Mouse (Mus musculus): ENCODE data around the gene Camk2b. TPM values are rescaled to one million over a fixed set of nuclear protein-coding genes. Genes with fewer than 3 reads are reported as not detected.
"Not testable (repeated sequence)": the region's sequence is repeated elsewhere in the genome, so short reads cannot be mapped to it uniquely, and the experiment has no call there.

Gene Camk2b
- 1.6 and 1.7 TPM in 2 replicates for polyA plus RNA-seq (2015; fragmentation: Nextera tagmentation; extraction: Ambion mirVana)

GRCm38 (mm10) chr11:6066176-6066575 is at the start of gene Camk2b:
TSS of gene Camk2b (minus strand) at chr11:6066362.
- H3K27ac ChIP-seq: no peak within 1 kb of the TSS

GRCm38 (mm10) chr11:6111734-6112484 is 45.7 kb upstream of the Camk2b start:
- H3K27ac ChIP-seq: no peak overlapping the region
- H3K27me3 ChIP-seq: no peaks in the 10 kb centered on the region
- no peak overlapping the region for H3K4me2 ChIP-seq (replicated peaks)
- WGBS: 91% methylated on average over 5 of the region's 5 CpGs
- peaks cover 78% of the 10 kb centered on the region for H3K36me3 ChIP-seq
- H3K9ac ChIP-seq: no peak overlapping the region
- no peak overlapping the region for H3K4me3 ChIP-seq
- no peaks in the 10 kb centered on the region for H3K9me3 ChIP-seq
- no peak for ATAC-seq (ENCODE audit: low FRiP score, low read depth)
- H3K4me1 ChIP-seq: no peaks in the 10 kb centered on the region

More at GRCm38 (mm10) chr11:6066176-6066575, at the start of gene Camk2b:
- no peak for ATAC-seq (ENCODE audit: low FRiP score, low read depth)
- H3K36me3 ChIP-seq: no peaks in the 10 kb centered on the region
- no peaks in the 10 kb centered on the region for H3K9me3 ChIP-seq
- peak within 1 kb of the TSS; percentile 95 for H3K4me2 ChIP-seq (replicated peaks)
- peak within 1 kb of the TSS; percentile 56 for H3K9ac ChIP-seq
- WGBS: 17% methylated on average over 6 of the region's 6 CpGs
- peak within 1 kb of the TSS; percentile 60 for H3K4me3 ChIP-seq
- peaks cover 26% of the 10 kb centered on the region for H3K4me1 ChIP-seq
- peaks cover 100% of the 10 kb centered on the region for H3K27me3 ChIP-seq

- no peak overlapping the region for H3K27ac ChIP-seq
- no peak overlapping the region for H3K4me2 ChIP-seq (replicated peaks)
- no peak overlapping the region for H3K9ac ChIP-seq
- no peaks in the 10 kb centered on the region for H3K4me1 ChIP-seq
- H3K36me3 ChIP-seq: peaks cover 84% of the 10 kb centered on the region
- ATAC-seq (ENCODE audit: low FRiP score, low read depth): no peak
- H3K4me3 ChIP-seq: no peak overlapping the region
- H3K9me3 ChIP-seq: no peaks in the 10 kb centered on the region
- H3K27me3 ChIP-seq: no peaks in the 10 kb centered on the region
These were observed 43.8 kb upstream of the Camk2b start for GRCm38 (mm10) chr11:6109990-6110389.

GRCm38 (mm10) chr11:6108296-6108695 is 42.1 kb upstream of the Camk2b start:
- H3K9ac ChIP-seq: no peak overlapping the region
- no peak for ATAC-seq (ENCODE audit: low FRiP score, low read depth)
- no peaks in the 10 kb centered on the region for H3K4me1 ChIP-seq
- WGBS: 94% methylated on average over 5 of the region's 5 CpGs
- H3K4me3 ChIP-seq: no peak overlapping the region
- H3K36me3 ChIP-seq: peaks cover 82% of the 10 kb centered on the region
- H3K27me3 ChIP-seq: no peaks in the 10 kb centered on the region
- no peaks in the 10 kb centered on the region for H3K9me3 ChIP-seq
- H3K27ac ChIP-seq: no peak overlapping the region
- no peak overlapping the region for H3K4me2 ChIP-seq (replicated peaks)

GRCm38 (mm10) chr11:6107722-6108121 is 41.6 kb upstream of the Camk2b start:
- WGBS: 90% methylated on average over 3 of the region's 3 CpGs

GRCm38 (mm10) chr11:6104734-6105133 is 38.6 kb upstream of the Camk2b start:
- no peak overlapping the region for H3K9ac ChIP-seq
- peaks cover 48% of the 10 kb centered on the region for H3K36me3 ChIP-seq
- no peak for ATAC-seq (ENCODE audit: low FRiP score, low read depth)
- H3K9me3 ChIP-seq: no peaks in the 10 kb centered on the region
- WGBS: 89% methylated on average over 5 of the region's 5 CpGs
- H3K27ac ChIP-seq: no peak overlapping the region
- no peaks in the 10 kb centered on the region for H3K4me1 ChIP-seq
- no peak overlapping the region for H3K4me2 ChIP-seq (replicated peaks)
- H3K4me3 ChIP-seq: no peak overlapping the region
- H3K27me3 ChIP-seq: no peaks in the 10 kb centered on the region

More at GRCm38 (mm10) chr11:6107722-6108121, 41.6 kb upstream of the Camk2b start:
- H3K4me1 ChIP-seq: no peaks in the 10 kb centered on the region
- no peak overlapping the region for H3K4me2 ChIP-seq (replicated peaks)
- H3K4me3 ChIP-seq: no peak overlapping the region
- H3K9ac ChIP-seq: no peak overlapping the region
- peaks cover 77% of the 10 kb centered on the region for H3K36me3 ChIP-seq
- no peak for ATAC-seq (ENCODE audit: low FRiP score, low read depth)
- H3K27ac ChIP-seq: no peak overlapping the region
- H3K9me3 ChIP-seq: no peaks in the 10 kb centered on the region
- H3K27me3 ChIP-seq: no peaks in the 10 kb centered on the region

GRCm38 (mm10) chr11:6096637-6097036 is 30.5 kb upstream of the Camk2b start:
- not testable (repeated sequence) for H3K36me3 ChIP-seq; H3K9me3 ChIP-seq; H3K4me1 ChIP-seq; H3K9ac ChIP-seq; ATAC-seq (ENCODE audit: low FRiP score, low read depth); H3K27ac ChIP-seq; H3K27me3 ChIP-seq; H3K4me3 ChIP-seq; H3K4me2 ChIP-seq (replicated peaks)
- 81% methylated on average over 3 of the region's 3 CpGs for WGBS

GRCm38 (mm10) chr11:6086991-6087390 is 20.8 kb upstream of the Camk2b start:
- no peak overlapping the region for H3K4me3 ChIP-seq
- H3K4me1 ChIP-seq: 0 out of 2 replicates have a peak, but pooled peaks cover 6% of the 10 kb centered on the region
- H3K9ac ChIP-seq: no peak overlapping the region
- no peak for ATAC-seq (ENCODE audit: low FRiP score, low read depth)
- no peak overlapping the region for H3K4me2 ChIP-seq (replicated peaks)
- H3K9me3 ChIP-seq: no peaks in the 10 kb centered on the region
- no peaks in the 10 kb centered on the region for H3K27me3 ChIP-seq
- H3K27ac ChIP-seq: no peak overlapping the region
- H3K36me3 ChIP-seq: no peaks in the 10 kb centered on the region
- WGBS: 61% methylated on average over 4 of the region's 4 CpGs

- 80% methylated on average over 2 of the region's 2 CpGs for WGBS
- Histone ChIP-seq H3K4me1 (peaks cover 5% of the 10 kb centered on the region; the same call in 1 of the 2 replicates), H3K9ac (no peak overlapping the region), H3K27ac (no peak overlapping the region), H3K4me3 (no peak overlapping the region), H3K36me3 (no peaks in the 10 kb centered on the region), H3K27me3 (no peaks in the 10 kb centered on the region), H3K9me3 (no peaks in the 10 kb centered on the region), H3K4me2 (replicated peaks) (no peak overlapping the region)
- no peak for ATAC-seq (ENCODE audit: low FRiP score, low read depth)
These were observed 12.6 kb upstream of the Camk2b start for GRCm38 (mm10) chr11:6078737-6079136.

- Histone ChIP-seq H3K9me3 (no peaks in the 10 kb centered on the region), H3K9ac (no peak overlapping the region)
These were observed 9.5 kb upstream of the Camk2b start for GRCm38 (mm10) chr11:6075618-6076066.

GRCm38 (mm10) chr11:6068181-6068957 is 2.2 kb upstream of the Camk2b start:
- ATAC-seq (ENCODE audit: low FRiP score, low read depth): 0 out of 2 replicates have a peak, but pooled peaks have one; percentile 28
- 7% methylated on average over 17 of the region's 19 CpGs for WGBS

More at GRCm38 (mm10) chr11:6075618-6076066, 9.5 kb upstream of the Camk2b start:
- H3K4me3 ChIP-seq: no peak overlapping the region
- no peak for ATAC-seq (ENCODE audit: low FRiP score, low read depth)
- H3K27me3 ChIP-seq: peaks cover 18% of the 10 kb centered on the region
- H3K4me2 ChIP-seq (replicated peaks): no peak overlapping the region
- 54% methylated on average over 8 of the region's 8 CpGs for WGBS
- H3K27ac ChIP-seq: no peak overlapping the region
- no peaks in the 10 kb centered on the region for H3K36me3 ChIP-seq
- peaks cover 5% of the 10 kb centered on the region; the same call in 1 of the 2 replicates for H3K4me1 ChIP-seq

GRCm38 (mm10) chr11:6067160-6067559 is 998 bp upstream of the Camk2b start:
- ATAC-seq (ENCODE audit: low FRiP score, low read depth): no peak
- no peak overlapping the region for H3K9ac ChIP-seq
- H3K4me2 ChIP-seq (replicated peaks): no peak overlapping the region
- H3K36me3 ChIP-seq: no peaks in the 10 kb centered on the region
- H3K4me3 ChIP-seq: no peak overlapping the region
- H3K9me3 ChIP-seq: no peaks in the 10 kb centered on the region
- WGBS: 32% methylated on average over 9 of the region's 9 CpGs
- H3K27me3 ChIP-seq: peaks cover 100% of the 10 kb centered on the region
- H3K4me1 ChIP-seq: peaks cover 26% of the 10 kb centered on the region
- no peak overlapping the region for H3K27ac ChIP-seq

More at GRCm38 (mm10) chr11:6068181-6068957, 2.2 kb upstream of the Camk2b start:
- H3K9me3 ChIP-seq: no peaks in the 10 kb centered on the region
- H3K4me2 ChIP-seq (replicated peaks): peak overlapping the region; percentile 42
- peak overlapping the region; percentile 17; the same call in 1 of the 2 replicates for H3K4me3 ChIP-seq
- H3K27me3 ChIP-seq: peaks cover 91% of the 10 kb centered on the region
- H3K9ac ChIP-seq: 0 out of 2 replicates have a peak overlapping the region, but pooled peaks have one; percentile 31
- no peaks in the 10 kb centered on the region for H3K36me3 ChIP-seq
- H3K4me1 ChIP-seq: peaks cover 26% of the 10 kb centered on the region
- H3K27ac ChIP-seq: no peak overlapping the region

Data from limb, embryonic 13.5 days (tissue).